Mouse (Mus musculus): ENCODE measurements around the gene Usp36. TPM values are rescaled to one million over a fixed set of nuclear protein-coding genes. Genes with fewer than 3 reads are reported as not detected.

The Usp36 gene
- polyA plus RNA-seq, 1 experiment: 26.8 TPM

DNA sequence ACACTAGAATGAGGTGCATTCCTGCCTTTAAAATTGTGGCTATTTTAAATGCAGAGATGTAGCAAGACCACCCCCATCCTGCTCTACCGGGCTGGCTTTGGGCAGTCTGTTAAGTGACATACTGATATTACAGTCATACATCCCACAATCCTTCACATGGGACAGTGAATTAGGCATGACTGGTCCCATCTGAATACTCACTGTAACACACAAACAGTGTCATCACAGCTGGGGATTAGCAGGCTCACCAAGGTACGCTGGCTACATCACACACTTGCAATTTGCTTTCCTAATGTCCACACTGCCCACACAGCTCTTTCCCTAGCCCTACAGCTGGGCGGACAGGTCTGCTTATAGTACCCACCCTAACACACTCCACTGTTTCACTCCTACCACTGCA is 9.8 kb downstream of the Usp36 start:
- Histone ChIP-seq H3K9me3 (replicated peaks; ENCODE audit: control insufficient read depth, insufficient read depth, low read length, poor library complexity, severe bottlenecking) (no peaks in the 10 kb centered on the region), H3K9ac (ENCODE audit: low read depth, poor library complexity, severe bottlenecking) (no peak overlapping the region), H3K4me1 (ENCODE audit: control insufficient read depth, insufficient read depth, low read length) (no peaks in the 10 kb centered on the region), H3K27me3 (ENCODE audit: control insufficient read depth, insufficient read depth, low read length, poor library complexity, severe bottlenecking) (no peaks in the 10 kb centered on the region), H3K4me3 (ENCODE audit: low read depth, low read length) (no peak overlapping the region), H3K27ac (ENCODE audit: insufficient read depth, low read length) (no peak overlapping the region), H3K36me3 (ENCODE audit: control insufficient read depth, insufficient read depth, low read length, poor library complexity, severe bottlenecking) (peaks cover 41% of the 10 kb centered on the region)
- TF ChIP-seq POLR2A (IDR thresholded peaks at IDR 0.05; ENCODE audit: insufficient read depth, low read length): no peak

DNA sequence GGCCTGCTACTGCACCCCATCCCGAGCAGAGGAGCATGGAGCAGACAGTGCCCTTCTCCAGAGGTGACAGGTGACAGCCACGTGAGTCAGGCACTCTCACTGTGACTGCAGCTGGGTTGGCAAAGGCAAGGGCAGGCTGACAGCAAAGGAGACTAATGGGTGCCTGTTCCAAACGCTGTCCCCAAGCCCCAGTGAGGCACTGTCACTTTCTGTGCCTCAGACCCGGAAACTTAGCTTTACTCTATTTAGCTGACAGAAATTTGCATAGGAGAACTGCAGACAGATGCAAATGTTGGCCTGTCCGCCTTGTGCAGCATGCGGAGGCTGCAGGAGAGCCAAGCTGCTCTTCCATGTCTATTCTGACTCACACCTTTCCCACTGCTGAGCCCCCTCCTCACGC is 13.7 kb downstream of the Usp36 start:
- Histone ChIP-seq H3K4me3 (ENCODE audit: low read depth, low read length) (no peak overlapping the region), H3K36me3 (ENCODE audit: control insufficient read depth, insufficient read depth, low read length, poor library complexity, severe bottlenecking) (peaks cover 37% of the 10 kb centered on the region), H3K4me1 (ENCODE audit: control insufficient read depth, insufficient read depth, low read length) (no peaks in the 10 kb centered on the region), H3K9ac (ENCODE audit: low read depth, poor library complexity, severe bottlenecking) (no peak overlapping the region), H3K27ac (ENCODE audit: insufficient read depth, low read length) (no peak overlapping the region), H3K27me3 (ENCODE audit: control insufficient read depth, insufficient read depth, low read length, poor library complexity, severe bottlenecking) (no peaks in the 10 kb centered on the region), H3K9me3 (replicated peaks; ENCODE audit: control insufficient read depth, insufficient read depth, low read length, poor library complexity, severe bottlenecking) (no peaks in the 10 kb centered on the region)
- no peak for TF ChIP-seq POLR2A (IDR thresholded peaks at IDR 0.05; ENCODE audit: insufficient read depth, low read length)
- TF ChIP-seq EP300 (IDR thresholded peaks at IDR 0.05; ENCODE audit: insufficient read depth, low read depth, low read length): no peak
- TF ChIP-seq CTCF (IDR thresholded peaks at IDR 0.05; ENCODE audit: low read depth, low read length): no peak

DNA sequence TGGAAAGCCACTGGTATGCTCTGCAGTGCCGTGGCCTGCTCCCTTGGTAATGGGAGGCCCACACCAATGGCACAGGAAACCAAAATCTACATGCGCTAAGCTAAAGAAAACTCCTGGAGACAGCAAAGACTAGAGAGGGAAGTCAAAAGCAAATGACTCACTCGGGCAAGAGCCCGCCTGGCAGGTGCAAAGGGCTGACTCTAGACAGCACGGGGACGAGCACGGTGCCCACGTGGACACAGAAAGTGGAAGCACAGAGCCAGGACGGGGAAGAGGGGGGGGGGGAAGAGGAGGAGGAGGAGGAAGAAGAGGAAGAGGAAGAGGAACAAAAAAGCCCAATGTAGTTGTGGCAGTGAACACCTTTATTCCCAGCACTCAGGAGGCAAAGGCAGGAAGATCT is 15.0 kb downstream of the Usp36 start:
- no peaks in the 10 kb centered on the region for H3K27me3 ChIP-seq (ENCODE audit: control insufficient read depth, insufficient read depth, low read length, poor library complexity, severe bottlenecking)
- peaks cover 43% of the 10 kb centered on the region for H3K36me3 ChIP-seq (ENCODE audit: control insufficient read depth, insufficient read depth, low read length, poor library complexity, severe bottlenecking)
- no peaks in the 10 kb centered on the region for H3K4me1 ChIP-seq (ENCODE audit: control insufficient read depth, insufficient read depth, low read length)
- TF ChIP-seq POLR2A (IDR thresholded peaks at IDR 0.05; ENCODE audit: insufficient read depth, low read length) (no peak), CTCF (IDR thresholded peaks at IDR 0.05; ENCODE audit: low read depth, low read length) (no peak), EP300 (IDR thresholded peaks at IDR 0.05; ENCODE audit: insufficient read depth, low read depth, low read length) (no peak)
- H3K4me3 ChIP-seq (ENCODE audit: low read depth, low read length): no peak overlapping the region
- H3K27ac ChIP-seq (ENCODE audit: insufficient read depth, low read length): no peak overlapping the region
- no peaks in the 10 kb centered on the region for H3K9me3 ChIP-seq (replicated peaks; ENCODE audit: control insufficient read depth, insufficient read depth, low read length, poor library complexity, severe bottlenecking)
- no peak overlapping the region for H3K9ac ChIP-seq (ENCODE audit: low read depth, poor library complexity, severe bottlenecking)

DNA sequence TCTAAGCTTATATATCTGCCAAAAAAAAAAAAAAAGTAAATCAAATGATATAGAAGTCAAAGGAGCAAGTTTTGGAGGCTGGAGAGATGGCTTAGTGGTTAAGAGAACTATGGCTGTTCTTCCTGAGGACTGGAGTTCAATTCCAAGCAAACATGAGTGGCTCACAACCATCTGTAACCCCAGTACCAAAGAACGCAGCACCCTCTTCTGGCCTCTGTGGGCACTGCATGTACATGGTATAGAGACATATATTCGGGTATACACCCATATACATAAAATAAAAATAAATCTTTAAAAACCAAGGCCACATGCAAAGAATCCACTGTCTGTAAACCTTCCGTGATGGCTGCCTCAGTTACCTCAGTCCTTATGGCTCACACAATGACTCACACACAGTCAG is 20.2 kb downstream of the Usp36 start:
- TF ChIP-seq CTCF (IDR thresholded peaks at IDR 0.05; ENCODE audit: low read depth, low read length) (peak; percentile 43), EP300 (IDR thresholded peaks at IDR 0.05; ENCODE audit: insufficient read depth, low read depth, low read length) (no peak)
- H3K4me1 ChIP-seq (ENCODE audit: control insufficient read depth, insufficient read depth, low read length): no peaks in the 10 kb centered on the region
- no peak overlapping the region for H3K9ac ChIP-seq (ENCODE audit: low read depth, poor library complexity, severe bottlenecking)
- no peak overlapping the region for H3K4me3 ChIP-seq (ENCODE audit: low read depth, low read length)
- no peaks in the 10 kb centered on the region for H3K27me3 ChIP-seq (ENCODE audit: control insufficient read depth, insufficient read depth, low read length, poor library complexity, severe bottlenecking)
- no peak overlapping the region for H3K27ac ChIP-seq (ENCODE audit: insufficient read depth, low read length)
- peaks cover 67% of the 10 kb centered on the region for H3K36me3 ChIP-seq (ENCODE audit: control insufficient read depth, insufficient read depth, low read length, poor library complexity, severe bottlenecking)
- no peaks in the 10 kb centered on the region for H3K9me3 ChIP-seq (replicated peaks; ENCODE audit: control insufficient read depth, insufficient read depth, low read length, poor library complexity, severe bottlenecking)

DNA sequence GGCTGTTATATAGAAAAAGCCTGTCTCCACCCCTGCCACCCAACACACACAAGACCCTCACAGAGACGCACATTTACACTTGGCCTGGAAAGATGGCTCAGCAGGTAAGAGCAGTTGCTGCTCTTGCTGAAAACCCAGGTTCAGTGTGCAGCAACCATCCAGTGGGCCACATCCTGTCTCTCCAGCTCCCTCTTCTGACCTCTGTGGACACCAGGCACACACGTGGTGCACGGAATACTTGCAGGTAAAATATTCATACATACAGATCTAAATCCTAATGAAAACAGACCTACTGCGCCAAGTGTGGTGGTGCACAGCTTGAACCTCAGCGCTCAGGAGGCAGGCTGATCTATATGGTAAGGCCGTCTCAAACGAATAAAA is 23.4 kb downstream of the Usp36 start:
- Histone ChIP-seq H3K27ac (ENCODE audit: insufficient read depth, low read length) (no peak overlapping the region), H3K36me3 (ENCODE audit: control insufficient read depth, insufficient read depth, low read length, poor library complexity, severe bottlenecking) (peaks cover 60% of the 10 kb centered on the region), H3K4me3 (ENCODE audit: low read depth, low read length) (no peak overlapping the region), H3K9ac (ENCODE audit: low read depth, poor library complexity, severe bottlenecking) (no peak overlapping the region), H3K27me3 (ENCODE audit: control insufficient read depth, insufficient read depth, low read length, poor library complexity, severe bottlenecking) (no peaks in the 10 kb centered on the region), H3K9me3 (replicated peaks; ENCODE audit: control insufficient read depth, insufficient read depth, low read length, poor library complexity, severe bottlenecking) (no peaks in the 10 kb centered on the region), H3K4me1 (ENCODE audit: control insufficient read depth, insufficient read depth, low read length) (no peaks in the 10 kb centered on the region)
- TF ChIP-seq EP300 (IDR thresholded peaks at IDR 0.05; ENCODE audit: insufficient read depth, low read depth, low read length): no peak
- no peak for TF ChIP-seq POLR2A (IDR thresholded peaks at IDR 0.05; ENCODE audit: insufficient read depth, low read length)
- no peak for TF ChIP-seq CTCF (IDR thresholded peaks at IDR 0.05; ENCODE audit: low read depth, low read length)

DNA sequence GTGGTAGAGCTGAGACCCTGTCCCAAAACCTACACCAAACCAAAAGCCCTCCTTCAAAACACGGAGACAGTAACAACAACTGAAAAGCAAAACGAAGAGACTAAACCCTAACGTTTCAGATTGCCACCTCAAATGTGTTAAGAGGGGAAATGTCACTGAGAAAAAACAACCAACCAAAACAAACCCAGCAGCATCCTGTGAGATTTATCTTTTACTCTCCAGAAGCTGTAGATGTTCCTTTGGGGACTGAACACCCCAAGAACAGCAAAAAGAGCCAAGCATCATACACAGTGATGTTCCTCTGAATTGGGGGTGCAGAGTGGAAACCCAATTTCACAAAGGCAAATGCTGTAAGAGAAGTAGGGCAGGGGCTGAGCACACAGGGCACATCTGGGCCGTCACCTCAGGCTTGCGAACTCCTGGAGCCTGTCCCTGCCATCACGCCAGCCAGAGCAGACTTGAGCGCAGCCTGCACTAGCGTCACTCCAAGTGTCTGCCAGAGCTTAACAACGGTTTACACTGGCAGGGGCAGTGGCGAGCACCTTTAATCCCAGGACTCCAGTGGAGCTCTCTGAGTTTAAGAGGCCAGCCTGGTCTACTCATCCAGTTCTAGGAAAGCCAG is 23.9 kb downstream of the Usp36 start:
- no peaks in the 10 kb centered on the region for H3K27me3 ChIP-seq (ENCODE audit: control insufficient read depth, insufficient read depth, low read length, poor library complexity, severe bottlenecking)
- no peak overlapping the region for H3K4me3 ChIP-seq (ENCODE audit: low read depth, low read length)
- H3K4me1 ChIP-seq (ENCODE audit: control insufficient read depth, insufficient read depth, low read length): no peaks in the 10 kb centered on the region
- H3K9me3 ChIP-seq (replicated peaks; ENCODE audit: control insufficient read depth, insufficient read depth, low read length, poor library complexity, severe bottlenecking): no peaks in the 10 kb centered on the region
- H3K9ac ChIP-seq (ENCODE audit: low read depth, poor library complexity, severe bottlenecking): no peak overlapping the region
- TF ChIP-seq POLR2A (IDR thresholded peaks at IDR 0.05; ENCODE audit: insufficient read depth, low read length): no peak
- no peak for TF ChIP-seq CTCF (IDR thresholded peaks at IDR 0.05; ENCODE audit: low read depth, low read length)
- no peak for TF ChIP-seq EP300 (IDR thresholded peaks at IDR 0.05; ENCODE audit: insufficient read depth, low read depth, low read length)
- H3K27ac ChIP-seq (ENCODE audit: insufficient read depth, low read length): no peak overlapping the region
- peaks cover 64% of the 10 kb centered on the region for H3K36me3 ChIP-seq (ENCODE audit: control insufficient read depth, insufficient read depth, low read length, poor library complexity, severe bottlenecking)
